Mouse (Mus musculus) olfactory bulb, adult 2 months (tissue): Measurements from ENCODE around the gene Cnga3.

ENCODE experiments used
- CTCF ChIP-seq: fragments of 200-500 bp; IDR thresholded peaks from 2 replicates; pipeline ENCODE4 v1.5.1; 2012; ENCODE audit warnings: low read depth, mild to moderate bottlenecking, low read length, moderate library complexity; ENCODE audit not compliant: insufficient read depth
- POLR2A ChIP-seq: fragments of 200-500 bp; IDR thresholded peaks from 2 replicates; pipeline ENCODE4 v1.6.1; 2012; ENCODE audit warnings: mild to moderate bottlenecking, low read depth, low read length, moderate library complexity; ENCODE audit not compliant: insufficient read depth

- TF ChIP-seq CTCF (no peak), POLR2A (no peak)
These were observed 44.2 kb downstream of the Cnga3 start for GRCm38 (mm10) chr1:37258443-37258842.
